Mouse (Mus musculus): ENCODE data around the gene Ovch2. TPM values are rescaled to one million over a fixed set of nuclear protein-coding genes. Genes with fewer than 3 reads are reported as not detected.
"Not testable (repeated sequence)": the region's sequence is repeated elsewhere in the genome, so short reads cannot be mapped to it uniquely, and the experiment has no call there.

The Ovch2 gene
- not detected for total RNA-seq (2021)
- long read RNA-seq, experiment 1: 0 reads
- long read RNA-seq, experiment 2: 0 reads

DNA sequence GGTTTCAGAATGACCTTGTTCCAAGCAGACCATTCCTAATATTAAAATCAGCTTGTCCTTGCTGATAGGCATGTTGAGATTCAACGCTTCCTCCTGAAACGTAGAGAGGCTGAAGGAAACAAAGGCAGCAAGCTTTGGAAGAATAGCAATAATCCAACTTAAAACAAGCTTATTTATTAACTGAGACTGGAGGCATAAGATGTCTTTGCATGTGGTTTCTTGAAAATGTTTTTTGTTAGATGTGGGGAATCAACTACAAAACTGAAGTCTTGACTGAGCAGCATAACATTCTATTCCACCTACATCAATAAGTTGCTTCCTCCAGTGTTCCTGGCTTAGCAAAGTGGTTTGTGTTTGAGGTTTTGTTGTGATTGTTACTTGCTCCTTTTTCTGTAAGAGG lies at the start of gene Ovch2:
Gene Ovch2 (minus strand): TSS at position 101 of the 400 bp plus-strand sequence.
- DNase-seq: no peak
- intact Hi-C loops (cut with DNase I): no loop called here

- intact Hi-C loops (cut with DNase I); DNase-seq: not testable (repeated sequence)
These were observed 46.4 kb upstream of the Ovch2 start, which contains the start of gene Olfr470 for GRCm38 (mm10) chr7:107847390-107847789. TSS of gene Olfr470 (minus strand) at chr7:107847490.

DNA sequence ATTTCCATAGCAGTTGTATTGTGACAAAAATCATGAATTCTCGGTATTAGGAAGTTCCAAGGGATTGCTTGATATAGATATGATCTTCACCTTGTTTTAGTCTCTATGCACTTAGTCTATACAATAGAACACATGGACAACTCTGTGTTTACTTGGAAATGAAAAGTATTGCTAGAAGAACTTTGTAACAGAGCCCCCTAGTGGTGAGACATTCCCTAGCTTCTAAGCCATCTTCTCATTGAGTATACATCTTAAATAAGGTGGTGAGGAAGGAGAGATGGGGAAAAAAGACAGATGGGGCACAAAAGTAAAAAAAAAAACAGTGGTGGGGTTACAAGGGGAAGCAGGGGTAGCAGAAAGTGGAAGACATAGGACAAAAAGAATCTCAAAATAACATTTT lies 40.7 kb upstream of the Ovch2 start:
- no peak for DNase-seq
- intact Hi-C loops (cut with DNase I): no loop called here

- not testable (repeated sequence) for DNase-seq
- intact Hi-C loops (cut with DNase I): loop anchor here (10.0 kb wide), 1 partner anchor 1209 kb away; no protein-coding TSS in a partner anchor
These were observed 24.4 kb upstream of the Ovch2 start, which contains the start of gene Olfr469 for GRCm38 (mm10) chr7:107825441-107825840. TSS of gene Olfr469 (minus strand) at chr7:107825541.

- intact Hi-C loops (cut with DNase I): loop anchor here (10.0 kb wide), 1 partner anchor 1211 kb away; no protein-coding TSS in a partner anchor
- not testable (repeated sequence) for DNase-seq
These were observed 22.9 kb upstream of the Ovch2 start for GRCm38 (mm10) chr7:107823867-107824266.

GRCm38 (mm10) chr7:107819442-107819841 lies 18.4 kb upstream of the Ovch2 start:
- no peak for DNase-seq
- intact Hi-C loops (cut with DNase I): no loop called here

GRCm38 (mm10) chr7:107811963-107812362 lies 11.0 kb upstream of the Ovch2 start, which contains the start of gene Olfr467:
TSS of gene Olfr467 (plus strand) at chr7:107812263.
- no peak for DNase-seq
- intact Hi-C loops (cut with DNase I): no loop called here

GRCm38 (mm10) chr7:107802138-107802537 lies 1.1 kb upstream of the Ovch2 start:
- intact Hi-C loops (cut with DNase I): no loop called here
- DNase-seq: no peak

- no peak for DNase-seq
- intact Hi-C loops (cut with DNase I): no loop called here
These were observed 4.5 kb downstream of the Ovch2 start for GRCm38 (mm10) chr7:107796500-107796899.

- DNase-seq: no peak
- intact Hi-C loops (cut with DNase I): no loop called here
These were observed 12.9 kb downstream of the Ovch2 start for GRCm38 (mm10) chr7:107787977-107788620.

DNA sequence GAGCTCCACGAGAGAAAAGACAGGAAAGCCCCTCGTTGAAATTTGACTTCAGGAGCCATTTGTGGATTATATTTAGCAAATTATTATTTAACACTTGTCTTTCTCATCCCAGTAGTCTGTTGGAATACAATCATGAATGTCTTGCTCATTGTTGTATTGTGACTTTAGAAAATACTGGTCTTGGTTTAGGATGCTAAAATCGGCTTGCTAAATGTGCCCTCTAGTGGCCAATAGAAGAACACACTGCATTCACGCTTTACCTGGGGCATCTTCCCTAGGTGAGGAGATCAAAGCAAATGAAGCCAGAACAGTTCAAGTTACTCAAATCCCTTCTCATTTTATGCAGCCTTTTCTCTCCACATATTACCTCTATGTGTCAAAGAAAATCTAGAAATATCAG lies 21.4 kb downstream of the Ovch2 start:
- no peak for DNase-seq
- intact Hi-C loops (cut with DNase I): loop anchor here (10.0 kb wide), 1 partner anchor 565 kb away; no protein-coding TSS in a partner anchor

DNA sequence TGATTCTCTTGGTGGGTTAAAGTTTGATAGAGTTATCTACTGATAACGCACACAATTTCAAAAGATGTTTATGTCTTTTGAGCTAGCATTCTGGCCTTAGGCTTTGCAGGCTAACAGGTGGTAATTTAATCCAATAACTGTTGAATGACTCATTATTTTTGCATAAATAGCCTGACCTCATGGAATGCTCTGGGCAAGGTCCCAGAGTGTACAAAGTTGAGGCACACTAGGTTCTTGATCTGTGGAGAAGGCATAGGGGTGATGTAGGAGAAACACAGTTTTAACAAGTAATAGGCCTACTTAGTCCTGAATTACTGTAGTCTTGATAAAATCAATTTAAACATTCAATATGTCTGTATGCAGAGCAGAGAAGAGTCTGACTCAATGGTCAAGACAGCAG lies 22.8 kb downstream of the Ovch2 start:
- no peak for DNase-seq
- intact Hi-C loops (cut with DNase I): loop anchor here (10.0 kb wide), 1 partner anchor 563 kb away; no protein-coding TSS in a partner anchor

GRCm38 (mm10) chr7:107770812-107771211 lies 30.2 kb downstream of the Ovch2 start:
- DNase-seq: no peak
- intact Hi-C loops (cut with DNase I): loop anchor here (10.0 kb wide), 1 partner anchor 556 kb away; no protein-coding TSS in a partner anchor

GRCm38 (mm10) chr7:107757308-107758151 lies 43.5 kb downstream of the Ovch2 start, which contains the start of gene Cyb5r2:
TSS of gene Cyb5r2 (minus strand) at chr7:107758032.
- intact Hi-C loops (cut with DNase I): no loop called here
- DNase-seq: peak in 1 of 2 experiments; percentile 33

DNA sequence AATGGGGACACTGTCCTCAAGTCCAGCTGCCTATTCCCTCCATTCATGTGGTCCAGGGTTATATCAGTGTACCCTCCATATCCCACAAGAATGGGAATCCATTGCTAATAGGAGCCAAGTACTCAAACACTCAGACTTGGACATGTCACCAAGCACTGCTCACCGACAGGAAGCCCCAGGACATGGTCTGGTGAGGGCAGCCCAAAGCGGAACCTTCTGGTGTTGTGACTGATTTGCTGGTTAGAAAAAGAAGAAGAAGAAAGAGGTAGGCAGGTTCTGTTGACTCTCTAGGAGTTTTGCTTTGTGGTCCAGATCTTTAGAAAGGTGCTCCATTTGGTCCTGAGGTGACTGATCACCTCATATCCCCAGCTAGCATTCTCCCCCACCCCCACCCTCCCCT lies 44.3 kb downstream of the Ovch2 start:
- no peak for DNase-seq
- intact Hi-C loops (cut with DNase I): no loop called here

DNA sequence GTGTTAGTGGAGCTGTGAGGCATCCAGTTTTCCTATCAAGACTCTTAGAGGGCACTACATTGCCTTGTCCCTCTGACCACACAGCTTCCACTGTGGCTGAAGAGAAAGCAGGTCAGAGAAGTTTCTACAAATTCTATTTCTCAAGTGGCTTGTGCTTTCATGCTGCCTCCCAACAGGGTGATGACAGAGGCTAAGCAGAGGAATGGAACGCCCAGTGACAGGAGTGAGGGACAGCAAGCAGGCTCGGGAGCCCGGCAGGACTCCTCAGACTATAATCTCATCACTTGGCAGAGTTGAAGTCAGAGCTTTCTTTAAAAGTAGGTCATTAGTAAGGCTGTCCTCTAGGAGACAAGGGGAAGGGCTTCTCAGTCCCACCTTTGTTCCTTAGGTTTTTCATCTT lies 45.1 kb downstream of the Ovch2 start:
- DNase-seq: no peak
- intact Hi-C loops (cut with DNase I): no loop called here

GRCm38 (mm10) chr7:107752031-107752520 lies 48.9 kb downstream of the Ovch2 start:
- intact Hi-C loops (cut with DNase I): no loop called here
- DNase-seq: no peak

GRCm38 (mm10) chr7:107749721-107750120 lies 51.3 kb downstream of the Ovch2 start:
- intact Hi-C loops (cut with DNase I): no loop called here
- DNase-seq: no peak

DNA sequence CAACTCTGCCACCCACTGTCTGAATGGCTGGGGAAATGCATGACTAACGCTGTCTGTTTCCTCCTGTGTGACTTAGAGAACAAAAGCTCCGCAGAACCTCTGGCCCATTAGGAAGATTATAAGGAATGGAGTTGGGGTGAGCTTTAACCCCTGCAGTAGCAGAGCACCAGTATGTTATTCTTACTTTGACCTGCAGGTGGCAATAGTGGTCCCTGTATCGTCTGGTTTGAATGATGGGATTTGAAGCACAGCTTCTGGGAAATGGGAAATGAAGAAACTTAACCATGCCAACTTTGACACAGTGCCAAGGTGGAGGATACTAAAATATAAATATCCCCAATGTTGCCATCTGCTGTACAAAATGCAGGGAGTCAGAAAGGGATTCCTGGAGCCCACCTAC lies 51.7 kb downstream of the Ovch2 start:
- no peak for DNase-seq
- intact Hi-C loops (cut with DNase I): no loop called here

GRCm38 (mm10) chr7:107747954-107748353 lies 53.1 kb downstream of the Ovch2 start:
- peak in 1 of 2 experiments; percentile 44 for DNase-seq
- intact Hi-C loops (cut with DNase I): loop anchor here (2.0 kb wide), 1 partner anchor 83 kb away; no protein-coding TSS in a partner anchor

GRCm38 (mm10) chr7:107747476-107747875 lies 53.5 kb downstream of the Ovch2 start:
- no peak for DNase-seq
- intact Hi-C loops (cut with DNase I): loop anchor here (2.0 kb wide), 1 partner anchor 83 kb away; no protein-coding TSS in a partner anchor
